Mouse (Mus musculus) stomach, postnatal 0 days (tissue): ENCODE results near the gene Rnf152.

ENCODE experiments used
- CTCF ChIP-seq: IDR thresholded peaks from 2 replicates; pipeline ENCODE4 v1.5.1; 2016; ENCODE audit warnings: antibody characterized with exemption, low read depth, mild to moderate bottlenecking, moderate library complexity
- EP300 ChIP-seq: optimal IDR thresholded peaks from 2 replicates; pipeline ENCODE3; 2016; ENCODE audit warnings: antibody characterized with exemption

- TF ChIP-seq CTCF, result no peak
- no peak for TF ChIP-seq EP300
These were observed 113.0 kb downstream of the Rnf152 start for GRCm38 (mm10) chr1:105243359-105244142.
